In the genomic region with DNA sequence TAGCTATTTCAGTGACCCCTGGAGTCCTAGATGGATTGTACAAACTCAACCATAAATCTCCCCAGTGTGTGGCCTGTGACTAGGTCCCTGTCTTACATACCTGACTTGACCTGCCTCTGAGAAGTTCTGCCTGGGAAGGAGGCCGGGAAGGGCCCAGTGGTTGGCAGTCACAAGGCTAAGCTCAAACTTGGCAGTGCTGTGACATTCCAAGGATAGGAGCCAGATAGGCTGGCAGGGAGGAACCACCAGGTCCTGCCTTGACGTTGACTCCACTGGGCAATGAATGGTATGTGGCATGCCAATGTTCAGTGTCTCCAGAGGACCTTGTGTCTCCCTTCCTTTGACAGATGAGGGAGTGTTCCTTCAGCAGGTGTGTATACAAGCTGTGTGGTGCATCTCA, we compare ENCODE assay signal across 14 mouse cellular contexts.
DNase-seq lines count a peak whose midpoint lies in the region; ATAC-seq and TF ChIP-seq lines count a peak whose summit lies in the region.
"Had no signal": no experiment of that assay in that cellular context is flagged by ENCODE, and none has a peak within 500 bp of the region (broad histone marks: within the 10 kb centered on the region; RNA-seq: fewer than 3 reads in every experiment).

No protein-coding gene starts in this region.

- H3K27me3 ChIP-seq in kidney, adult 2 months (replicated peaks; ENCODE audit: control insufficient read depth, insufficient read depth, low read length), result no peaks in the 10 kb centered on the region

- DNase-seq in gastrocnemius, adult 2 months, result peak; percentile 29
- no peak for DNase-seq in gastrocnemius, adult 8-10 months (ENCODE audit: low spot score in 2 of 2)
- DNase-seq in kidney, adult 2 months, result peak; percentile 11
- no peak for DNase-seq in kidney, adult 9 months
- peak; percentile 84 for DNase-seq in cerebellum, adult 9-11 months
- no peak for DNase-seq in right cerebral cortex, adult 18-20 months
- DNase-seq: kidney, adult 18-20 months; lung, embryonic 14.5 days; right cerebral cortex, postnatal 14 days had no signal

- no peak overlapping the region for H3K4me3 ChIP-seq in gastrocnemius, adult 2 months
- H3K4me3 ChIP-seq in kidney, adult 2 months (ENCODE audit: insufficient read depth, low read depth, low read length), result no peak overlapping the region
- H3K4me3 ChIP-seq: forebrain, embryonic 12.5 days; midbrain, embryonic 12.5 days had no signal

- intact Hi-C loops in gastrocnemius, adult 2 months (cut with DNase I), result no loop called here

- 49% methylated on average over 2 of the region's 2 CpGs for WGBS in kidney, adult 2 months

- no peak for TF ChIP-seq POLR2A in kidney, adult 2 months (IDR thresholded peaks at IDR 0.05; ENCODE audit: low read depth, low read length)

- no peak overlapping the region for H3K27ac ChIP-seq in gastrocnemius, adult 2 months
- H3K27ac ChIP-seq in kidney, adult 2 months (ENCODE audit: insufficient read depth, low read depth, low read length), result no peak overlapping the region
- H3K27ac ChIP-seq: forebrain, embryonic 12.5 days; macrophage; midbrain, embryonic 12.5 days had no signal

- H3K36me3 ChIP-seq in kidney, adult 2 months (ENCODE audit: control insufficient read depth, insufficient read depth, low read length), result no peaks in the 10 kb centered on the region
- H3K36me3 ChIP-seq: forebrain, embryonic 12.5 days; midbrain, embryonic 12.5 days had no signal

- no peak for ATAC-seq in monocyte, adult 5-6 weeks (replicated peaks; ENCODE audit: insufficient number of reproducible peaks, low FRiP score, low TSS enrichment, poor library complexity, severe bottlenecking)
- ATAC-seq: hindbrain, embryonic 16.5 days had no signal

- TF ChIP-seq CTCF in gastrocnemius, adult 2 months (IDR thresholded peaks at IDR 0.05), result no peak
- TF ChIP-seq CTCF in kidney, adult 2 months (conservative IDR thresholded peaks at IDR 0.05; ENCODE audit: insufficient read depth, insufficient read length, low read depth, low read length), result no peak

- no peaks in the 10 kb centered on the region for H3K4me1 ChIP-seq in kidney, adult 2 months (ENCODE audit: control insufficient read depth, insufficient read depth, low read length)

Comparison
In these comparisons a context has a peak if more than half of its experiments do, and no peak if none do; other contexts are left out.
1. DNase-seq: peak in gastrocnemius, adult 2 months (single experiment), kidney, adult 2 months (single experiment) and cerebellum, adult 9-11 months (single experiment); none in gastrocnemius, adult 8-10 months (0 of 2), kidney, adult 9 months (single experiment) and right cerebral cortex, adult 18-20 months (single experiment).